Mouse (Mus musculus): ENCODE measurements around the gene Auts2. TPM values are rescaled to one million over a fixed set of nuclear protein-coding genes. Genes with fewer than 3 reads are reported as not detected.

The Auts2 gene
- total RNA-seq, 2 experiments from 2014 or later = 103 to 156 TPM

- DNase-seq (ENCODE audit: extremely low spot score in 1 of 2, low spot score in 1 of 2) = no peak
Measured at GRCm38 (mm10) chr5:131775672-131776071, 767.5 kb downstream of the Auts2 start.

- DNase-seq (ENCODE audit: extremely low spot score in 1 of 2, low spot score in 1 of 2) = peak; percentile 27 to 39
Measured at GRCm38 (mm10) chr5:131775222-131775621, 767.9 kb downstream of the Auts2 start.

GRCm38 (mm10) chr5:131774792-131775191 lies 768.4 kb downstream of the Auts2 start:
- DNase-seq (ENCODE audit: extremely low spot score in 1 of 2, low spot score in 1 of 2) = no peak

- no peak for DNase-seq (ENCODE audit: extremely low spot score in 1 of 2, low spot score in 1 of 2)
Measured at GRCm38 (mm10) chr5:131772616-131773015, 770.5 kb downstream of the Auts2 start.

GRCm38 (mm10) chr5:131769273-131769672 lies 773.9 kb downstream of the Auts2 start:
- DNase-seq (ENCODE audit: extremely low spot score in 1 of 2, low spot score in 1 of 2) = no peak

GRCm38 (mm10) chr5:131767699-131768264 lies 775.4 kb downstream of the Auts2 start:
- no peak for DNase-seq (ENCODE audit: extremely low spot score in 1 of 2, low spot score in 1 of 2)

GRCm38 (mm10) chr5:131767176-131767575 lies 776.0 kb downstream of the Auts2 start:
- no peak for DNase-seq (ENCODE audit: extremely low spot score in 1 of 2, low spot score in 1 of 2)

GRCm38 (mm10) chr5:131759432-131759831 lies 783.7 kb downstream of the Auts2 start:
- no peak for DNase-seq (ENCODE audit: extremely low spot score in 1 of 2, low spot score in 1 of 2)

GRCm38 (mm10) chr5:131750330-131750729 lies 792.8 kb downstream of the Auts2 start:
- DNase-seq (ENCODE audit: extremely low spot score in 1 of 2, low spot score in 1 of 2) = no peak

GRCm38 (mm10) chr5:131749211-131749610 lies 793.9 kb downstream of the Auts2 start:
- DNase-seq (ENCODE audit: extremely low spot score in 1 of 2, low spot score in 1 of 2) = no peak

- no peak for DNase-seq (ENCODE audit: extremely low spot score in 1 of 2, low spot score in 1 of 2)
Measured at GRCm38 (mm10) chr5:131743069-131743468, 800.1 kb downstream of the Auts2 start.

- no peak for DNase-seq (ENCODE audit: extremely low spot score in 1 of 2, low spot score in 1 of 2)
Measured at GRCm38 (mm10) chr5:131737476-131737875, 805.7 kb downstream of the Auts2 start.

GRCm38 (mm10) chr5:131733324-131733660 lies 809.9 kb downstream of the Auts2 start:
- no peak for DNase-seq (ENCODE audit: extremely low spot score in 1 of 2, low spot score in 1 of 2)

- no peak for DNase-seq (ENCODE audit: extremely low spot score in 1 of 2, low spot score in 1 of 2)
Measured at GRCm38 (mm10) chr5:131732631-131733323, 810.4 kb downstream of the Auts2 start.

- DNase-seq (ENCODE audit: extremely low spot score in 1 of 2, low spot score in 1 of 2) = no peak
Measured at GRCm38 (mm10) chr5:131729456-131729855, 813.7 kb downstream of the Auts2 start.

GRCm38 (mm10) chr5:131727909-131728308 lies 815.2 kb downstream of the Auts2 start:
- no peak for DNase-seq (ENCODE audit: extremely low spot score in 1 of 2, low spot score in 1 of 2)

GRCm38 (mm10) chr5:131724508-131724907 lies 818.6 kb downstream of the Auts2 start:
- no peak for DNase-seq (ENCODE audit: extremely low spot score in 1 of 2, low spot score in 1 of 2)

- no peak for DNase-seq (ENCODE audit: extremely low spot score in 1 of 2, low spot score in 1 of 2)
Measured at GRCm38 (mm10) chr5:131722791-131723190, 820.4 kb downstream of the Auts2 start.

GRCm38 (mm10) chr5:131722361-131722760 lies 820.8 kb downstream of the Auts2 start:
- DNase-seq (ENCODE audit: extremely low spot score in 1 of 2, low spot score in 1 of 2) = no peak

- no peak for DNase-seq (ENCODE audit: extremely low spot score in 1 of 2, low spot score in 1 of 2)
Measured at GRCm38 (mm10) chr5:131718013-131718412, 825.1 kb downstream of the Auts2 start.

- no peak for DNase-seq (ENCODE audit: extremely low spot score in 1 of 2, low spot score in 1 of 2)
Measured at GRCm38 (mm10) chr5:131717359-131717965, 825.7 kb downstream of the Auts2 start.

GRCm38 (mm10) chr5:131714979-131715378 lies 828.2 kb downstream of the Auts2 start:
- DNase-seq (ENCODE audit: extremely low spot score in 1 of 2, low spot score in 1 of 2) = no peak
